Mouse (Mus musculus) retina, postnatal 7 days (tissue): ENCODE data around the gene Slc17a1.
A peak's percentile ranks its signal among the peaks of the same experiment; 100 is the strongest.

Experiments
- DNase-seq: peaks from one replicate; pipeline ENCODE4 v3.0.0-alpha.2; 2012; ENCODE audit warnings: low read depth, low spot score

Slc17a1 gene

DNA sequence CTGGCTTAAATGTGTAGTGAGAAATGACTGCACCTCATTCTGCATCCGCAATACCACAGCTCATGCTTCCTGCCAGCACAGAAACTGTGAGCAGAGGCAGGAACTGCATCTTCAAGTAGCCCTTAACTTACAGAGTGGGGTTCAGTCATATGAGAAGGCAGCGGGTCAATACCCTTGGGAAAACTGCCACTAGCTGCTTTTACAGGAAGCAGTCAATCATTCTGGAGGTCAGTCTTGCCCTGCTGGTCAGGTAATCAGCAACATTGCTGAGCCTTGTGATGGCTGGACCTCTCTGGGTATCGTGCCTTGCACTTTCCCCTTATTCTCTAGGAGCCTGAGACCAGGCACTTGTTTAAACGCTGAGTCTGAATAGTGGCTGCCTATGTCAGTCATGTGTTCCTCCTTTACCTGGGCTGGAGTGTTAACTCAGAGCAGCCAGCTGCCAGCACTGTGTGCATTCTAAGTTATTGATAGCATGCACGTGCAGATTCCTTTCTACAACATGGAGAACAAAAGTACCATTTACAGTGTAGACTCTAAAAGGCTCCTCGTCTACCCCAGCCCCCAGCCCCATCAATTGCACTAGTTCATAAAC, 21.6 kb downstream of the Slc17a1 start:
- DNase-seq, result no peak

DNA sequence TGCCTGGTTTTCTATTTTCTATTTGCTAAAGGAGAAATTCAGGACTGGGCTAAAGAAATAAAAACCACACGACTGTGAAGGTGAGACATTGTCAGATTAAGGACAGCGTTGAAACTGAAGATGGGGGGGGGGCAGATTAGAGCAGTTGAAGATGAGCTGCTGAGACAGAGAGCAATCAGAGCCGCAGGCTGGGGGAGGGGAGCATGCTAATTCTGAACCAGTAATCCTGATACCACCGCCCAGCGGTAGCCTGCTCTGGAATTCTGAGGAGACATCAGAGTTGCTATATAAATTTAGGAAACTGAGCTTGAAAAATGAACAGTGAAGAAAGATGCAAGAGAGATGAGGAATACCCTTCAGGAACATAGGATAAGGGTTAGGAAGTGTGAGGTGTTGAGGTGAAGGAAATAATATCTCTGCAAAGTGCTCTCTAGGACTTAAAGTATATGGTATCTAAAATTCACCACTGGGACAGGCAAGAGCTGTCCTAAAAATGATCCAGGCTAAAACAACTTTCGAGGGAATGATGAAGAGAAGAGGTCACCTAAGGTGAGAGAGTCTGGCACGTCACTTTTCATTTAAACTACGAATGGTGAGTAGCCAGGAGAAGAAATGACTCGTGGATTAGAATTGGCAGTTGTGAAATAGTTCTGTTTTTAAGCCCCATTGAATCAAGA, 25.2 kb downstream of the Slc17a1 start:
- peak; percentile 31 for DNase-seq

DNA sequence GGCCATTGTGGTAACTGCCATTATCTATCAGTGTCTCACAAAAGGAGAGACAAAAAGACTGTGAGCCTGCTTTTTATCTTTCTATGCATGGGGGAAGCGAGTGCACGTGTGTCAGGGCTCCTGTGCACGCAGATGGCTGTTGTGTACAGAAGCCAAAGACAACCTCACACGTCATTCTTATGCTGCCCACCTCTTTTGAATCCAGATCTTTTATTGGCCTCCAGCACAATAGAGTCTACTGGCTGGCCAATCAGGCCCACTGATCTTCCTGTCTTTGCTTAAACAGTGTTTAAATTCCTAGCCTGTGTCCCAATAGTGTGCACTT, 25.7 kb downstream of the Slc17a1 start:
- DNase-seq, result no peak

DNA sequence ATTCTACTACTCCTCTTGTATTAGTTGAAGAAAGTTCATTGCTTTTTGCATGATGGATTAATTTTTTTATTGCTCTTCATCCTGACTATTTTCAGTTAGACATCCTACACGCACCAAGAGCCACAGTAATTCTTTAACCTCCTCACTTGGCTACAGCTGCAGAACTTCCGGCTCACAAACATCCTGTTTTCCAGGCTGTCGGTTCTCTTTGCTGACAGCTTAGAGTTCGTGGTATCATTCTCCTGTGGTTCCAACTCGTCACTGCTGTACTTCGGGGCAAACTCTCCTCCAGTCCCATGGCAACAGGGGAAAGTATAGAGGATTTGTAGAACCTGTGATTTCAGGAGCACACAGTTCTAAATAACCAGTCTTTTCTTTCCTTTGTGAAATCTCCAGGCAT, 30.7 kb downstream of the Slc17a1 start:
- DNase-seq, result no peak

DNA sequence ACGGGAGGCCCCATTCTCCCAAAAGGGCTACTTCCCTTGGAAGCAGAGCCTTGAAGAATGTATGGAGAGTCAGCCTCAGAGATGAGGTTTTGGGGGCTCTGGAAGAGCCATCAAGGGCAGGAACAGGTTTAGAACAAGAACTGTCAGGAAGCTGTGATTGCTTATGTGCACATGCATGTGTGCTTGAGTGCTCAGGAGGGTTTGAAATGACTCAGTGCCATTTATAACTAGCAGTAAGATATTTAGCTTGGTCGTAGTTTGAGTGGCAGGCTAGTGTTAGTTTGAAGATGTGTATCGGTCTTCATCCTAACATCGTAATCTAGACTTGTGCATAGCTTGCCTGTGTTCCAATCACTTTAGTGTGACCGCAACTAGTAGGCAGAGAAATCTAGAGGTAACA, 39.4 kb downstream of the Slc17a1 start:
- no peak for DNase-seq

DNA sequence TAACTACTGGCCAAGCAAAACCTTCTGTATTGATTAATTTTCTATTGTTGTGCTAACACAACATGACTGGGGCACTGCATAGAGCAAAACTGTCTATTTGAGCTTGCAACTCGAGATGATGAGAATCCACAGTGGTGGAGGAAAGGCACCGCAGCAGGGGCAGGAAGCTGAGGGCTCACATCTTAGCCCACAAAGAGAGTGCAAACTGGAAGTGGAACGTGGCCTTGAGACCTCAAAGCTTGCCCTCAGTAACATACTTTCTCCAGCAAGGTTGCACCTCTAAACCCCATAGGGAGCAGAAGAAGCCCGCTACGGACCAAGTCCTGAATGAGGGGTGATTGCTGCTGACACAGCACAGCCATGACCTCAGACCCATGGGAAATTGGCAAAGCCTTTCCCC, 42.6 kb downstream of the Slc17a1 start:
- no peak for DNase-seq

DNA sequence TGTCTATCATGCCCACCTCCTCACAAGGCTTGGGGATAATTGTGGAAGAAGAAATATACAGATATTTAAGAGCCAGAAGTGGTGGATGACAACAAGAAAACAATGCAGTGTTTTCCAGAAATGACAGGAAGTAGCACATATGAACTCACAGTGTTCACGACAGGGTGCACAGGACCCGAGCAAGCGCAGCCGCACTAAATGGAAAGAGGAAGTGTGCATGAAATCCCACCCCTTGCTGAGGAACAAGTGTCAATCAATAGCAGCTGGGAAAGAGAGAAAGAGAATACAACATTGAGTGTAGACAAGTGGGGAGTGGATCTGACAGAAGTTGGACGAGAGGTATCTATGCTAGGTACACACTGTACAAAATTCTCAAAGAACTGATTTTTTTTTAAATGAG, 43.8 kb downstream of the Slc17a1 start:
- no peak for DNase-seq

DNA sequence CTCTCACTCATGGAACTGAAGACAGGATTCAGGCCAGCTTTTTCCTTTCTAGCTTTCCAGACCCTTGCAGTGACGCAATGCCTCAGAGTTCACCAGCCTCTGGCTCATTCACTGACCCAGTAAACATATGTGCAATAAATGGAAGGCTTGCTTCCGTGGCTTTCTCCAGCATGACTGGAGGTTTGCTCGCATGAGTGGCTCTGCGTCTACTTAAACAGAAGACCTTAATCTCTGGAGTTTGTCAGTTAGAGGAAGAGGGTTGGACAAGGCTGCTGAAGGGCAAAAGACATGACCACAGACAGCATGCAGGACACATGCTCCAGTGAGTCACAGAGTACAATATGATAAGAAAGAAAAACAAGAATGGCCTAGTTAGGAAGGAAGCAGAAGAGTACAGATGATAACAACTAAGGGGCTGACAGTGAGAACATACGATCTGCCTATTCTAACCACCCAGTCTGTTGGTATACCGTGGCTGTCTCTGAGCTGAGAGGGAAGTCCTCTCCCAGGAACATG, 46.3 kb downstream of the Slc17a1 start:
- no peak for DNase-seq

DNA sequence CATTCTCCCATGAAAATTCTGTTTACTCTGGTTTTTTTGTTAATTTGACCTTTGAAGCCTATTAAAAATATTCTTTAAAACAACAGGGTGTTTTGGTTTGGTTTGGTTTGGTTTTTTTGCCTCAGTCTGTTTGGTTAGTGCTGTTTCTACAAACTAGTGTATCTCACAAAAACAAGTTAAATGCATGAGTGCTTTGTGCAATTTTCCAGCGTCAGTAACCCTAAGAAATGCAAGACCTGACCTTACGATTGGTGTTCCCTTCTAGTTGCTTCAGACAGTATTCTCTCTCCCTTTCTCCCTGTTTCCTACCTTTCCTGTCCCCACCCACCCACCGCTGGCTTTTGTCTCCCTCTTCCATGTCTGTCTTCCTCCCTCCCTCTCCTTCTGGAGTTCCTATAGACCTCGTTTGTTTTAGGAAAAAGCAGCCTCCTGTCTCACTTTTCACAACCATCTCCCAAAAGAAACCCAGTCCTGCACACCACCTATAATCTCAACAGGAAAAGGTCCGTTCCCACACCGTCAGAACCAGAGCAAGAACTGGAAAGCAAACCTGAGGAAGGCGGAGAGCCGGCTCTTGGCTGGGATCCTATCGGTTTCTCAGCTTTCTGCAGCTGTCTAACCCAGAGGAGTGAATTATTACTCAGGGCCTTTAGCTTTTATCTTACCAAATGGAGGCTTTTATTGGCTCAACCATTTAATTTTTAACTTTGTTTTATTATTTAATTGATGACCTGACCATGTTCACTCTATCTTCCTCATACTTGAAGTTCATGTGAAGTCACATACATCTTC, 47.0 kb downstream of the Slc17a1 start, which contains the start of gene Slc17a4:
Slc17a4 (minus strand) TSS at position 634 of the 792 bp plus-strand sequence.
- no peak for DNase-seq

DNA sequence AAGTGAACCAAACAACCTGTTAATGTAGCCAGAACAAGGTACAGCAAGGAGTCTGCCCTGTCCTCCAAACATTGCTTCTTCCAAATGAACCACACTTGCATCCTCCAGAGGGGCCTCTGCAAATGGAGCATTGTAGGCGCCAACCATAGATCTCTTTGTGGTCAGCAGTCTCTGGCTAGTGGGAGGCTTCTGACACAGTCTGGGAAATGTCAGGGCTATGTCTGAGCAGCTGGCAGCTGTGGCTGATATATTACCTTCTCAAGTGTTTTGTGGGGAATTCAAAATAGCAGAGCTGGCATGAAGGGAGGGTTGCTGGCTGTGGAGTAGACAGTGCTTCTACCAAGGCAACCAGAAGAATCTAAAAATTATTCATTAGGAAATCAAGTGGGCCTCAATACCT, 48.6 kb downstream of the Slc17a1 start:
- DNase-seq, result no peak

DNA sequence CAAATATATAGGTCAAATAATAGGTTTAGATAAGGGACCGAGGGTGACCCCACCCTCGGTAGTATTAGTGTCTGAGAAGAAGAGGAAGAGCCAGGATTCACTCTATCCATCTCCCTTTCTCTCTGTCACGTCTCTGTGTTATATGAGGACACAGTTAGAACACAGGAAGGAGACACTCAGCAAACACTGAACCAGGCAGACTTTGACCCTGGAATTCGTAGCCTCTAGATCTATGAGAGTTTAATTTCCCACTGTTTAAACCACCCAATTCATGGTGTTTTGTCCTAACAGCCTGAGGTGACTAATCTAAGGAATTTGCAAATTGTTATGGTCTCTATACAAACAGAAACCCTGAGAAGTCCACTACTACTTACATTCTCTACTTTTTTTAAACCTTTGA, 50.1 kb downstream of the Slc17a1 start:
- DNase-seq, result no peak

DNA sequence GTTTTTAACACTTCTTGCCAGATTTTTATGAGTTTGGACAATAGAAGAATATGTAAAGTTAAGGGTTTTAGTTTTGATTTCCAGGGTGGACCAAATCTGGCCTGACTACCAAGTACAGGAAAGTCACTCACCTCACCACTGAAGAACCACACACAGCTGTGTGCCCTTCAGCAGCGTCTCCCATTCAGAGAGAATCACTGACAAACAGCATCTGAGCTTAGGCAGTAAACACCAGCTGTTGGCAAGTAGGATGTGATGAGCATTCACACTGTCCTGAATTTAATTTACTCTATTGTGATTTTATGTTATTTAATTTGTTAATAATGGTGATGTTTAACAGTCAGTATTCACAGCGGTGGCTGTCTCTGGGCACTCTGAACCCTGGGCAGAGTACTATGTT, 58.2 kb downstream of the Slc17a1 start:
- DNase-seq, result no peak

DNA sequence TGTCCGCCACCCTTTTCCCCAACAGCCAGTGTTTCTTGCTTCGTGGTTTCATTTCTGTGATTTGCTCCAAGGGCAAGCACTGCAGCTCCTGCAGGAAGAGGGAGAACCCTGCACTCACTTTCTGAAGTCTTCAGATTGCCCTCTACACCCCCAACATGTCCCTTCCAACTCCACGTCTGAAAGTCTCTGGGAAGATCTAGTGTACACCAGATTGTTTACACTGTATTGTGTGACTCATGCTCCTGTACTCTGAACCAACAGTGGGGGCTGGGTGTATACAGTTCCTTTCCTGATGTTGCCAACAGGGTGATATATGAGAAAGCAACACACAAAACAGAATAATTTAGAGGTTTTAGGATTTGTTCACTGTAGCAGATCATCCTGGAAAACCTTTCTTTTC, 61.1 kb downstream of the Slc17a1 start:
- no peak for DNase-seq

DNA sequence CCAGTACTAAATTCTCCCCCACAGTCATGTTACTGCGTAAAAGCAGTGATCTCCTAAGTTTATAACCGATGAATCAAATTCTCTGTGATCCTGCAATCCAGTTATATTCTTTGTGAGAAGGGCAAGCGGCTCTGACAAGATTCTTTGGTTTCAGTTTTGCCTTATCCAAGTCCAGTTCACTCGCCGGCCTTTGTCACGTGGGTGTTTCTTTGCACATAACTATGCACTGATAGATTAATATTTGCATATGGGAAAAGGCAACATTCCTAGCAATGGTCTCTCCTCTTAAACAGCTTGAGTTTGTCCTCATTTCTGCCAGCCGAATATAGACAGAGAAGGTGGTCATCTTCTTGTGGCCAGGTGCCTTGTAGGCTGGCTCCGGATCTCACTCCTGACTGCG, 62.9 kb downstream of the Slc17a1 start:
- no peak for DNase-seq

DNA sequence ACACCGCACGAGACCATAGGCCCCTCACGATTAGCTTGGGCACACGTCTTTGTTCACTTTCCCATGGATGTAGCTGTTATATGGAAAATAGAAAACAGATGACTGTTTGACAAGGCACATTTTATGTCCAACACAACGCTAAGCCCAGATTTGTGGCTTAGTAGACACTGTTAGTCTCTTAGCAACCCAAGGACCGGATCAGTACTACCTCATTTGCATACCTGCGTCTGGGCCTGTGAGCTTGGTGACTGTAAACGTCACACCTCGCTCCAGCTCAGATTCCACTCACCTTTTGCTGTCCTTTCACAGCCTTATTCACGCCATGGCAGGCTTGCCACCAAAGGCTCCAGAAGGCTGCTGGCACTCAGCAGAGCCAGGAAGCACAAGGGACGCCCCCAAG, 63.4 kb downstream of the Slc17a1 start:
- DNase-seq, result no peak

DNA sequence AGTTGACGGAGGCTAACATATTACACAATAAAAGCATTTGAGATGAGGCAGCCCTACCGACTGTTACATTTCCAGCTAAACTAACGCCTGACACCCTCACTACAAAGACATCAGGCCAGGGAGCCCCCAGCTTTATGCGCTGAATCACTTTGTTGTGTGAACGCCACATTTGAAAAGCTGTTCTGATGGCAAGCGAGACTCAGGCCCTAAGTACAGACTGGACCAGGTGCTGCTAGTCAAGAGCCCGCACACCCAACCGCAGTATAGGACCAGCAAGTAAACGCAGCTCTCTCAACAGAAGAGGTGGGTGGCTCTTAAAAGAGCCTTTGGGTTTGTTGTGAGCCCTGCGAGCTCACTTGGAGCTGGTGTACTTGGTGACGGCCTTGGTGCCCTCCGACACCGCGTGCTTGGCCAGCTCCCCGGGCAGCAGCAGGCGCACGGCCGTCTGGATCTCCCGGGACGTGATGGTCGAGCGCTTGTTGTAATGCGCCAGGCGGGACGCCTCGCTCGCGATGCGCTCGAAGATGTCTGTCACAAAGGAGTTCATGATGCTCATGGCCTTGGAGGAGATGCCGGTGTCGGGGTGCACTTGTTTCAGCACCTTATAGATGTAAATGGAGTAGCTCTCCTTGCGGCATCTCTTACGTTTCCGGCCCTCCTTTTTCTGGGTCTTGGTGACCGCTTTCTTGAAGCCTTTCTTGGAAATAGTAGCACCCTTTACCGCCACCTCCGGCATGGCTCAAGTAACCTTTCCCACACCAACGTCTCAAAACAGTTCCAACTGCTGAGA, 66.1 kb downstream of the Slc17a1 start, which contains the start of gene Hist1h2ba:
Hist1h2ba (minus strand) TSS at position 736 of the 790 bp plus-strand sequence.
- DNase-seq, result no peak

DNA sequence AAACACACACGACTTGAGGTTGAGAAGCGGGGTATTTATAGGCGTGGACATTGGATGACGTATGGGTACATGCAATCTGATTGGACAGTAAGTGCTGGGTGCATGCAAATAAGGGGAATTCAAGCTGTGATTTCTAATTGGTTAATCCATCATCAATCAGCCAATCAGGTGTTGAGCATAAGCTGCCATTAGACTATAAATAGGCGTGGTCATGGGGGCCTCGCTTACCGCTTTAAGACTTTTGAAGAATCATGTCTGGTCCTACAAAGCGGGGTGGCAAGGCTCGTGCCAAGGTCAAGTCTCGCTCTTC, 66.6 kb downstream of the Slc17a1 start, which contains the start of gene Hist1h2aa:
Hist1h2aa (plus strand) TSS at position 252 of the 310 bp plus-strand sequence.
- DNase-seq, result no peak

DNA sequence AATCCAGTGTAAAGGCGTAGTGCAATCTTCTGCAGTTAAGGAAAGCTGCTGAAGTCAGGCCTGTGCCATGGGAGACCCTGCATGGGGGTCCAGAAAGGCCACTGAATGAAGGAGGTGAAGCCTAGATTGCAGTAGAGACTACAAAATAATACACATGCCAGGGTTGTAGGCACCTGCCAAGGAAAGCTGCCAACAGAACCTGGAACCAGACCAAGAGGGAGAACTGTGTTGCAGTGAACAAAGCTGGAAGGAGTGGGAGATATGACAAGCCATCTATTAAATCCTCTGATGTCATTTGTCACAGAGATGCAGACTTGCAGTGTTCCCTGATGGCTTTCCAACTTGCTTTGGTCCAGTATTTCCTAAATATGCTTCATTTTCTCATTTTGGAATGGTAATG, 71.1 kb downstream of the Slc17a1 start:
- DNase-seq, result no peak

DNA sequence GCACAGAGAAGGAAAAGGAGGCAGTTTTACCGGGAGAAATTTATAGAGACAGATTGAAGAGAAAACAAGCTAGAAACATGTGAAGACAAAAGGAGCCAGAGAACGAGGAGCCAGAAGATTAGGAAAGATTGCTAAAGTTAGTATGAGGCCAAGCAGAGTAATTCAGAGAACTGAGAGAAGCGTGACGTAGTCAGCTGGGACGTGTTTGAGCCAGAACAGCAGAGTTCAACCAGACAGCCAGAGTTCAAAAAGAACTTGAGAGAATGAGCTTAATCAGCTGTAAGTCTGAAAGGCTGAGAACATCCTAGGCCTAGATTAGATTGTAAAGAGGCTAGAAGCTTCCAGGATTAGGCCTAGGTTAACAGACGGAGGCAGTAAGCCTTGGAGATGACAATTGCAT, 72.7 kb downstream of the Slc17a1 start:
- DNase-seq, result no peak

DNA sequence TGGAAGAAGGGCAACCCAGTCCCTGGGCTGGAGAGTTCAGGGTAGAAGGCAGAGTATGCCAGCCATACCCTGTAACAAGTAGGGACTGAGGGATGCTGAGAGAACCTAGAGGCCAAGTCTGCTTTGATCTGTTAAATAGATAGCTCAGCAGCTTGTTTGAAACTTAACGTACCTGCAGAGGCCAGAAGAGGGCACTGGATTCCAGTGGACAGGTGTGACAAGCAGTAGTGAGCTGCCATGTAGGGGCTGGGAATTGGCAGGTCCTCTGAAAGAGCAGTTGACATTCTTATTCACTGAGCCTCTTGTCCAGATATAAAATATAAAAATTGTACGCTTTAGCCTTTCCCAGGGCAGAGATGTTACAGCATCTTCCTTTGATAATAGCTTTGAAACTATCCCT, 75.3 kb downstream of the Slc17a1 start:
- no peak for DNase-seq
